In genomic region chr17:26933885-26934827, GRCm38 (mm10) we compare ENCODE assay signal across 8 mouse cellular contexts. TPM values are rescaled to one million over a fixed set of nuclear protein-coding genes. Genes with fewer than 3 reads are reported as not detected.
A peak's percentile ranks its signal among the peaks of the same experiment; 100 is the strongest.
DNase-seq lines count a peak whose midpoint lies in the region; ATAC-seq lines count a peak whose summit lies in the region.

No protein-coding gene starts in this region.

- H3K27ac ChIP-seq in lung, embryonic 15.5 days: no peak overlapping the region
- no peak overlapping the region for H3K27ac ChIP-seq in forebrain, embryonic 13.5 days
- peak overlapping the region; percentile 88; the same call in 1 of the 2 replicates for H3K27ac ChIP-seq in limb, embryonic 10.5 days
- H3K27ac ChIP-seq in neural tube, embryonic 14.5 days (ENCODE audit: low read depth, low read length): no peak overlapping the region

- no peaks in the 10 kb centered on the region for H3K9me3 ChIP-seq in lung, embryonic 15.5 days
- no peaks in the 10 kb centered on the region for H3K9me3 ChIP-seq in forebrain, embryonic 13.5 days (replicated peaks)
- H3K9me3 ChIP-seq in limb, embryonic 10.5 days (replicated peaks): no peaks in the 10 kb centered on the region
- H3K9me3 ChIP-seq in neural tube, embryonic 14.5 days (ENCODE audit: control insufficient read depth, low read length): no peaks in the 10 kb centered on the region

- no peak for ATAC-seq in lung, embryonic 15.5 days (ENCODE audit: borderline replicate concordance, extremely low read depth, low FRiP score, low TSS enrichment)
- ATAC-seq in forebrain, embryonic 13.5 days: no peak
- no peak for ATAC-seq in neural tube, embryonic 14.5 days (ENCODE audit: low read depth)
- no peak for ATAC-seq in frontal cortex, adult (ENCODE audit: low TSS enrichment)

- H3K4me1 ChIP-seq in lung, embryonic 15.5 days: peaks cover 33% of the 10 kb centered on the region
- H3K4me1 ChIP-seq in forebrain, embryonic 13.5 days: peaks cover 38% of the 10 kb centered on the region
- peaks cover 46% of the 10 kb centered on the region for H3K4me1 ChIP-seq in limb, embryonic 10.5 days
- H3K4me1 ChIP-seq in neural tube, embryonic 14.5 days (ENCODE audit: control insufficient read depth, insufficient read depth, low read length): peaks cover 17% of the 10 kb centered on the region

- H3K27me3 ChIP-seq in lung, embryonic 15.5 days: no peaks in the 10 kb centered on the region
- no peaks in the 10 kb centered on the region for H3K27me3 ChIP-seq in forebrain, embryonic 13.5 days
- H3K27me3 ChIP-seq in limb, embryonic 10.5 days (ENCODE audit: low read depth, poor library complexity, severe bottlenecking): no peaks in the 10 kb centered on the region
- no peaks in the 10 kb centered on the region for H3K27me3 ChIP-seq in neural tube, embryonic 14.5 days (ENCODE audit: control insufficient read depth, insufficient read depth, low read length)

- peak overlapping the region; percentile 62 for H3K9ac ChIP-seq in lung, embryonic 15.5 days
- H3K9ac ChIP-seq in forebrain, embryonic 13.5 days: peak overlapping the region; percentile 82
- H3K9ac ChIP-seq in neural tube, embryonic 14.5 days (replicated peaks; ENCODE audit: low read depth, low read length): peak overlapping the region; percentile 82

- DNase-seq in lung, postnatal 25 days (ENCODE audit: low spot score): no peak
- no peak for DNase-seq in limb, embryonic 10.5 days (ENCODE audit: low spot score)
- DNase-seq in gastrocnemius, postnatal 10 days: no peak
- DNase-seq in adrenal gland, postnatal 10 days: no peak

- 75% methylated on average over 16 of the region's 16 CpGs for WGBS in lung, embryonic 15.5 days
- WGBS in forebrain, embryonic 13.5 days: 80% methylated on average over 16 of the region's 16 CpGs
- WGBS in limb, embryonic 10.5 days: 82% methylated on average over 16 of the region's 16 CpGs
- 84% methylated on average over 16 of the region's 16 CpGs for WGBS in neural tube, embryonic 14.5 days

- peaks cover 36% of the 10 kb centered on the region for H3K36me3 ChIP-seq in lung, embryonic 15.5 days
- peaks cover 49% of the 10 kb centered on the region for H3K36me3 ChIP-seq in forebrain, embryonic 13.5 days (ENCODE audit: poor library complexity, severe bottlenecking)
- H3K36me3 ChIP-seq in limb, embryonic 10.5 days: peaks cover 63% of the 10 kb centered on the region
- peaks cover 10% of the 10 kb centered on the region for H3K36me3 ChIP-seq in neural tube, embryonic 14.5 days (ENCODE audit: control insufficient read depth, insufficient read depth, low read length)

- peak overlapping the region; percentile 57 for H3K4me3 ChIP-seq in lung, embryonic 15.5 days
- H3K4me3 ChIP-seq in forebrain, embryonic 13.5 days: peak overlapping the region; percentile 65
- peak overlapping the region; percentile 78 for H3K4me3 ChIP-seq in limb, embryonic 10.5 days
- H3K4me3 ChIP-seq in neural tube, embryonic 14.5 days (ENCODE audit: low read depth, low read length): peak overlapping the region; percentile 77

- peak overlapping the region; percentile 86 for H3K4me2 ChIP-seq in lung, embryonic 15.5 days
- H3K4me2 ChIP-seq in forebrain, embryonic 13.5 days: peak overlapping the region; percentile 88
- peak overlapping the region; percentile 82 for H3K4me2 ChIP-seq in neural tube, embryonic 14.5 days (ENCODE audit: low read depth, low read length)

RNA-seq across cellular contexts. Expression of gene Phf1, which starts 1.3 kb away (rescaled TPM):
- 7.6 and 8.7 TPM in 2 replicates for polyA plus RNA-seq in lung, embryonic 15.5 days (2015; fragmentation: Nextera tagmentation; extraction: Ambion mirVana)
- polyA plus RNA-seq in forebrain, embryonic 13.5 days (2015; fragmentation: Nextera tagmentation; extraction: Ambion mirVana): 8.8 and 9.5 TPM in 2 replicates
- 3.5 and 5.0 TPM in 2 replicates for polyA plus RNA-seq in limb, embryonic 10.5 days (2016; fragmentation: Nextera tagmentation; extraction: Ambion mirVana)
- polyA plus RNA-seq in neural tube, embryonic 14.5 days (2014; fragmentation: Nextera tagmentation; extraction: Ambion mirVana): 18.8 and 23.8 TPM in 2 replicates
- 1 to 10 TPM; 5.1 to 8.1 TPM for total RNA-seq in gastrocnemius, postnatal 10 days (2021)
- total RNA-seq in adrenal gland, postnatal 10 days (2021): 10 to 100 TPM; 20.6 to 23.3 TPM

RNA-seq across cellular contexts. Expression of gene Cuta, which starts 5.2 kb away (rescaled TPM):
- polyA plus RNA-seq in lung, embryonic 15.5 days (2015; fragmentation: Nextera tagmentation; extraction: Ambion mirVana): 182 and 184 TPM in 2 replicates
- 171 and 172 TPM in 2 replicates for polyA plus RNA-seq in forebrain, embryonic 13.5 days (2015; fragmentation: Nextera tagmentation; extraction: Ambion mirVana)
- 184 and 188 TPM in 2 replicates for polyA plus RNA-seq in limb, embryonic 10.5 days (2016; fragmentation: Nextera tagmentation; extraction: Ambion mirVana)
- 112 and 127 TPM in 2 replicates for polyA plus RNA-seq in neural tube, embryonic 14.5 days (2014; fragmentation: Nextera tagmentation; extraction: Ambion mirVana)
- total RNA-seq in gastrocnemius, postnatal 10 days (2021): 10 to 100 TPM; 87.9 to 91.1 TPM
- 100 to 1,000 TPM; 119 to 134 TPM for total RNA-seq in adrenal gland, postnatal 10 days (2021)

RNA-seq across cellular contexts. Expression of gene Syngap1, which starts 6.9 kb away (rescaled TPM):
- 1.5 and 2.1 TPM in 2 replicates for polyA plus RNA-seq in lung, embryonic 15.5 days (2015; fragmentation: Nextera tagmentation; extraction: Ambion mirVana)
- polyA plus RNA-seq in forebrain, embryonic 13.5 days (2015; fragmentation: Nextera tagmentation; extraction: Ambion mirVana): 5.9 TPM in 2 replicates
- 2.8 and 3.1 TPM in 2 replicates for polyA plus RNA-seq in limb, embryonic 10.5 days (2016; fragmentation: Nextera tagmentation; extraction: Ambion mirVana)
- polyA plus RNA-seq in neural tube, embryonic 14.5 days (2014; fragmentation: Nextera tagmentation; extraction: Ambion mirVana): 5.2 and 7.4 TPM in 2 replicates
- total RNA-seq in gastrocnemius, postnatal 10 days (2021): 10 to 100 TPM in 1 of 2 experiments, 1 to 10 TPM in 1; 8.2 to 11.8 TPM
- total RNA-seq in adrenal gland, postnatal 10 days (2021): 10 to 100 TPM; 15.7 to 21.6 TPM

RNA-seq across cellular contexts. Expression of gene Kifc5b, which starts 17.3 kb away (rescaled TPM):
- 8.0 and 9.8 TPM in 2 replicates for polyA plus RNA-seq in lung, embryonic 15.5 days (2015; fragmentation: Nextera tagmentation; extraction: Ambion mirVana)
- 8.9 and 9.2 TPM in 2 replicates for polyA plus RNA-seq in forebrain, embryonic 13.5 days (2015; fragmentation: Nextera tagmentation; extraction: Ambion mirVana)
- 12.3 and 12.6 TPM in 2 replicates for polyA plus RNA-seq in limb, embryonic 10.5 days (2016; fragmentation: Nextera tagmentation; extraction: Ambion mirVana)
- polyA plus RNA-seq in neural tube, embryonic 14.5 days (2014; fragmentation: Nextera tagmentation; extraction: Ambion mirVana): 2.4 and 2.8 TPM in 2 replicates
- total RNA-seq in gastrocnemius, postnatal 10 days (2021): 1 to 10 TPM; 2.5 to 4.1 TPM
- total RNA-seq in adrenal gland, postnatal 10 days (2021): 1 to 10 TPM; 4.5 to 6.2 TPM

RNA-seq across cellular contexts. Expression of gene Zbtb9, which starts 38.8 kb away (rescaled TPM):
- 16.3 and 16.9 TPM in 2 replicates for polyA plus RNA-seq in lung, embryonic 15.5 days (2015; fragmentation: Nextera tagmentation; extraction: Ambion mirVana)
- polyA plus RNA-seq in forebrain, embryonic 13.5 days (2015; fragmentation: Nextera tagmentation; extraction: Ambion mirVana): 17.4 and 17.7 TPM in 2 replicates
- 20.6 and 22.0 TPM in 2 replicates for polyA plus RNA-seq in limb, embryonic 10.5 days (2016; fragmentation: Nextera tagmentation; extraction: Ambion mirVana)
- 10.8 and 11.4 TPM in 2 replicates for polyA plus RNA-seq in neural tube, embryonic 14.5 days (2014; fragmentation: Nextera tagmentation; extraction: Ambion mirVana)
- total RNA-seq in gastrocnemius, postnatal 10 days (2021): 1 to 10 TPM; 2.7 to 3.9 TPM
- 1 to 10 TPM; 5.2 to 7.4 TPM for total RNA-seq in adrenal gland, postnatal 10 days (2021)
